Mouse (Mus musculus): ENCODE results near the gene Arid5b. TPM values are rescaled to one million over a fixed set of nuclear protein-coding genes. Genes with fewer than 3 reads are reported as not detected.

Arid5b gene
- polyA plus RNA-seq, 1 experiment from 2014 or later = 50.2 TPM

DNA sequence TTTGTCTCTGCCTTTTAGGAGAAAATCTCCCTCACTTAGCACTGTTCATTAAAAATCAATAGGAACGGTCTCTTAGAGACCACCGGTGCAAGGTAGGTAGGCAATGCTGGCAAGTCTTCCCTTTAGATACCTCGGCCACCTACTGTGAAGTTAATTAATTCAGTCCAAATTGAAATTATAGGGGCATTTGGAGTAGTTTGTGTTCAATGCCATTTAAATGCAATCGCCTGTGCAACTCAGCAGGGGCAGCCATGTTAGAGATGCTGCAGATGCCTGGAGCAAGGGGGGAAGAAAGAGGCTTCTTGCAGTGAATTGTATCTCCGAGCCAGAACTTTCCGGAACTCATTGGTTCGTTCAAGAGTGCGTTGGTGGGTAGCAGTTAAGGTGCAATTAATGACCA lies 233.7 kb downstream of the Arid5b start:
- Histone ChIP-seq H3K27ac (replicated peaks) (no peak overlapping the region), H3K9ac (no peak overlapping the region), H3K4me3 (replicated peaks) (no peak overlapping the region), H3K36me3 (no peaks in the 10 kb centered on the region), H3K4me2 (replicated peaks) (no peak overlapping the region), H3K27me3 (no peaks in the 10 kb centered on the region), H3K4me1 (no peaks in the 10 kb centered on the region), H3K9me3 (replicated peaks) (no peaks in the 10 kb centered on the region)
- 90% methylated on average over 8 of the region's 8 CpGs for WGBS
- ATAC-seq (ENCODE audit: insufficient number of reproducible peaks, low FRiP score, low TSS enrichment, low read depth) = no peak

DNA sequence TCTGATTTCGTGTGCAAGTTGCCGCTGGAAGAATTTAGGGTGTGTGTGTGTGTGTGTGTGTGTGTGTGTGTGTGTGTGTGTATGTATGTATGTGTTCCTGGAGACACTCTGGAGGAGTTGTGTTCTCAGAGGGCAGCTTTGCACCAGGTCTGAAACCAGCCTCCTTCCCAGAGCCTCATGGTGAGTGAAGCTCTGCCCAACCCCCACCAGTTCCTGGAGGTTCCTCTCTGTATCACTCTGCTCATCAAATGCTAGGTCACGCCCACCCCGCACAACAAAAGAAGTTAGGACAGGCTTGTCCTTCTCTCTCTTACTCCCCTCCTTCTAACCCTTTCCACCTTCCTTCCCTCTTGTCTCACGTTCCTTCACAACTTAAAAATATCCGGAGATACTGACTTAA lies 234.6 kb downstream of the Arid5b start:
- Histone ChIP-seq H3K4me1 (no peaks in the 10 kb centered on the region), H3K9me3 (replicated peaks) (no peaks in the 10 kb centered on the region), H3K4me3 (replicated peaks) (no peak overlapping the region), H3K9ac (no peak overlapping the region), H3K36me3 (no peaks in the 10 kb centered on the region), H3K27ac (replicated peaks) (no peak overlapping the region), H3K4me2 (replicated peaks) (no peak overlapping the region), H3K27me3 (no peaks in the 10 kb centered on the region)
- WGBS = 48% methylated on average over 6 of the region's 6 CpGs
- no peak for ATAC-seq (ENCODE audit: insufficient number of reproducible peaks, low FRiP score, low TSS enrichment, low read depth)
